Mouse (Mus musculus) midbrain, embryonic 14.5 days (tissue): ENCODE data around the gene Mcemp1. TPM values are rescaled to one million over a fixed set of nuclear protein-coding genes. Genes with fewer than 3 reads are reported as not detected.

Source experiments
- polyA plus RNA-seq: library from polyadenylated mRNA; unstranded; fragments of >200 nt; fragmentation: Nextera tagmentation; extraction: Ambion mirVana; gene quantifications from 2 replicates; pipeline ENCODE4 v1.2.1, GENCODE M21; 2014

Mcemp1 gene
- polyA plus RNA-seq, 1 experiment from 2014 or later = 0.14 TPM

Other genes with a start within 250 kb of the Mcemp1 start
- 3.2 and 3.9 TPM in 2 replicates for gene Pex11g, start 198.1 kb upstream of the Mcemp1 start, polyA plus RNA-seq
- gene Tex45, start 194.9 kb upstream of the Mcemp1 start, polyA plus RNA-seq = 0.18 and 0.58 TPM in 2 replicates
- gene Zfp358, start 172.6 kb upstream of the Mcemp1 start, polyA plus RNA-seq = 53.0 and 80.8 TPM in 2 replicates
- 76.7 and 78.9 TPM in 2 replicates for gene Mcoln1, start 165.3 kb upstream of the Mcemp1 start, polyA plus RNA-seq
- 26.4 and 31.1 TPM in 2 replicates for gene Pnpla6, start 150.4 kb upstream of the Mcemp1 start, polyA plus RNA-seq
- 0.27 and 0.70 TPM in 2 replicates for gene C330021F23Rik, start 97.8 kb upstream of the Mcemp1 start, polyA plus RNA-seq
- 43.1 and 49.0 TPM in 2 replicates for gene Camsap3, start 78.5 kb upstream of the Mcemp1 start, polyA plus RNA-seq
- gene Xab2, start 44.4 kb upstream of the Mcemp1 start, polyA plus RNA-seq = 47.5 and 51.1 TPM in 2 replicates
- gene Pet100, start 44.2 kb upstream of the Mcemp1 start, polyA plus RNA-seq = 95.5 and 103 TPM in 2 replicates
- gene Pcp2, start 40.2 kb upstream of the Mcemp1 start, polyA plus RNA-seq = 6.5 and 12.4 TPM in 2 replicates
- 21.3 and 26.6 TPM in 2 replicates for gene Stxbp2, start 34.8 kb upstream of the Mcemp1 start, polyA plus RNA-seq
- 0.70 TPM in 1 of 2 replicates, not detected in the other for gene Retn, start 10.0 kb upstream of the Mcemp1 start, polyA plus RNA-seq
- gene Fcor, start 6.6 kb downstream of the Mcemp1 start, polyA plus RNA-seq = 16.4 and 28.1 TPM in 2 replicates
- 48.0 and 56.9 TPM in 2 replicates for gene Trappc5, start 10.5 kb downstream of the Mcemp1 start, polyA plus RNA-seq
- 0.32 and 0.38 TPM in 2 replicates for gene Fcer2a, start 28.4 kb downstream of the Mcemp1 start, polyA plus RNA-seq
- not detected in 2 replicates for gene Clec4g, start 54.9 kb downstream of the Mcemp1 start, polyA plus RNA-seq
- gene Cd209a, start 83.2 kb downstream of the Mcemp1 start, polyA plus RNA-seq = not detected in 2 replicates
- gene Cd209e, start 188.6 kb downstream of the Mcemp1 start, polyA plus RNA-seq = not detected in 2 replicates
- gene Cd209d, start 212.8 kb downstream of the Mcemp1 start, polyA plus RNA-seq = not detected in 2 replicates